Mouse (Mus musculus): Measurements from ENCODE around the gene Ifitm5.

- TF ChIP-seq EP300 (IDR thresholded peaks at IDR 0.05; ENCODE audit: low read depth) (no peak), CTCF (IDR thresholded peaks at IDR 0.05; ENCODE audit: low read depth) (no peak)
Observed at GRCm38 (mm10) chr7:140973396-140974165, 23.5 kb upstream of the Ifitm5 start.
